Mouse (Mus musculus) common myeloid progenitor, adult 5-6 weeks (primary cell): ENCODE data around the gene Abcc4. TPM values are rescaled to one million over a fixed set of nuclear protein-coding genes. Genes with fewer than 3 reads are reported as not detected.
A peak's percentile ranks its signal among the peaks of the same experiment; 100 is the strongest.

Experiments used
- ATAC-seq: replicated peaks from 2 replicates; pipeline ENCODE4 v1.8.0; 2016; ENCODE audit warnings: low read depth, mild to moderate bottlenecking, moderate TSS enrichment, inconsistent platforms; ENCODE audit not compliant: poor library complexity, severe bottlenecking
- total RNA-seq: library from RNA; stranded (forward); fragments of 200-1000, 187-1606 nt; gene quantifications from 2 replicates; pipeline ENCODE4 v1.2.3, GENCODE M21; 2017

Gene Abcc4
- total RNA-seq, 1 experiment from 2014 or later: 17.6 TPM

DNA sequence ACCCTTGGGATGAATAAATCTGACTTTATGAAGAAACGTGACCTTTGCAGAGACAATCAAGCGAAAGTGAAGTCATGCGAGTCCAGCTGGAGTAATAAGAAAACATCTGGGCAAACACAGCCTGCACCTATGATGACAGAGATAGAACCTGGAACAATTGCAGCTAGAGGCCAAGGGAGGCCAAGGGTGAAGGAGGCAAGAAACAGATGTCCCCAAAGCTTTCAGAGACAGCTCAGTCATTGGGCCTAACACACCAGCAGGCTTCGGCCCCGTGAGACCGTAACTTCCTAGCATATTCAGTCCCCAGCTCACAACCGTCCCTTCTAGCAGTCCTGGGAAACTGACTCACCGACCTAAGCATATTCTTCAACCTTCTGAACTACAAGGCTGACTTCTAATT lies 104.0 kb downstream of the Abcc4 start:
- no peak for ATAC-seq

DNA sequence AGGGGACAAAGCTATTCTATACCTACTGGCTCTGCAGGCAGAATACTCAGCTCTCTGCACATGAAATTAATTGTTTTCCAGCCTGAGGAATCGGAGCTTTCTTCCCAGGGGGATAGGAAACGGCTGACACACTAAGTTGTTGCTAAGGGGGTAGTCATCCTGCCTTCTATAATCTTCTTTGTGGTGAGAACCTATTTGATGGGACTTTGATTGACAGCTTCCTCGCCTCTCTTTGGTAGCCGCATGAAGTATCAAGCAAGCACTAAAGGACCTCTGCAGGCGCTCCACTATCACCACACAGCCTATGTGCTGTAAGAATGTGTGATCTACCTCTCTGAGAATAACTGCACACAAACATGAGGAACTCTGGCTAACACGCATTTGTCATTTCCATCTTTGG lies 105.3 kb downstream of the Abcc4 start:
- no peak for ATAC-seq

DNA sequence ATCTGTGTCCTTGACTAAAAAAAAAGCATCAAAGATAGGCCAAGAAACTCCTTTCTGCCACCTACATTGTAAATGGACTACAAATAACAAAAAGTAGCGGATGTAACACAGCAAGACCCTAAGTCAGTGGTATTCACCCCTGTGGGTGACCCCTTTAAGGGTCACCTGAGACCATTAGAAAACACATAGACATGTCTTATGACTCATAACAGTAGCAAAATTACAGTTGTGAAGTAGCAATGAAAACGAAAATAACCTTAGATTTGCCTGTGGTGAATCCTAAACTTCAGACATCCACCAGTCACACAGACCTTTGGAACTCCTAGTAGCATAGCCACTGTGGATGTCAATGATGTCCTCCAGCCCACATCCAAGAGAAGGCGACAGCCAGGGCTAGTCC lies 107.3 kb downstream of the Abcc4 start:
- ATAC-seq: no peak

DNA sequence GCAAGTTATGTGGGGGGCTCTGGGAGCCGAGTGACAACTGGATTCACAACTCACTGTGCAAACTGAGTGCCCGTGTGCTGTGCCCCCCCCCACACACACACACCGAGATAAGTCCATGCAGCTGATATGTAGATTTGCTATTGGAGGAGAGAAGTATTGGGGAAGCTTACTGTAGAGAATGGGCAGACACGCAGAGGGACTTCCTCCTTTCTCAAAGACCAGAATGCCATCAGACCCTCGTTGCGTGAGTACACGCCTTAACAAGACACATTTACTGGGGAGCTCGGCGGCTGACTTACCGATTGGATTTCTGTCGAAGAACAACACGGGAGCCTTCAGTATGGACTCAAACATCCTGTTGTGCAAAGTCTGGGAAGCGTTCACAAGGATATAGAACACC lies 111.6 kb downstream of the Abcc4 start:
- peak; percentile 43 for ATAC-seq

DNA sequence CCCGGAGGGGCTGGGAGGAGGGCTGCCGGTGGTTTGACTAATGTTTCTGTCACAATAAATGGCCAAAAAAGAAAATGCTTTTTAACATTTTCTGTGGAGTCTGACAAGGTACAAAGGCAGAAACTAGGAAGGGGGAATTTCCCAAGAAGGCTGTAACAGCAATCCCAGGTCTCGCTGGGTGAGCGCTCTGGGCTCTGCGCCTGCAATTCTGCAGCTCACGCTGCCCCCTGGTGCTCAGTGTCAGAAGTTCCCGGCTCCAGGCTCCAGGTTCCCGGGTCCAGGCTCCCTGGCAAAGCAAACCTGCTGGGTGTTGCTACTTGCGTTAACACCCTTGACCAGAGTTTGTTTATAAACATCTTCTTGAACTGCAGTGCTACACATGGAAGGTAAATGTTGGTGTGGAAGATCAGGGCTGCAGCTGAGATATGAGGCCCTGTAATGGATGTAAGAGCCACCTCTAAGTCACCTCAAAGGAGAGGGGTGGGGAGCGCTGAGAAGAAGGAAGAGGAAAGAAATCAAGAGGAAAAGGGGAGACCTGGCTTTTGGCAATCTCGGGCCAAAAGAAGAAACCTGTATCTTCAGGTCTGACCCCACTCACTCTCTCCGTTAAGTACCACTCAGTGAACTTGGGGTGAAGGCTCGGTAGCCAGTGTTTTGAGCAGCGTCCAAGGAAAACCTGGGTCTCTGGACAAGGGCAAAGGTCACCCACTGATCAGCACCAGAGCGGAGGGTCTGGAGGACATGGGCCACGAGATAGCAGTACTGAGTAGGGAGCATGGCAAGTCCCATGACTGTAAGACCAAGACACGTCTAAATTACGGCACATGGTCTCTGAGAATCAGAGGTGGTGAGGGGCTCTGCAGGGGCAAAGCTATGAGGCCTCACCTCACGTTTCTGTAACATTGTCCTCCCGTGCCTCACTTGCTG lies 114.3 kb downstream of the Abcc4 start:
- ATAC-seq: peak; percentile 71

DNA sequence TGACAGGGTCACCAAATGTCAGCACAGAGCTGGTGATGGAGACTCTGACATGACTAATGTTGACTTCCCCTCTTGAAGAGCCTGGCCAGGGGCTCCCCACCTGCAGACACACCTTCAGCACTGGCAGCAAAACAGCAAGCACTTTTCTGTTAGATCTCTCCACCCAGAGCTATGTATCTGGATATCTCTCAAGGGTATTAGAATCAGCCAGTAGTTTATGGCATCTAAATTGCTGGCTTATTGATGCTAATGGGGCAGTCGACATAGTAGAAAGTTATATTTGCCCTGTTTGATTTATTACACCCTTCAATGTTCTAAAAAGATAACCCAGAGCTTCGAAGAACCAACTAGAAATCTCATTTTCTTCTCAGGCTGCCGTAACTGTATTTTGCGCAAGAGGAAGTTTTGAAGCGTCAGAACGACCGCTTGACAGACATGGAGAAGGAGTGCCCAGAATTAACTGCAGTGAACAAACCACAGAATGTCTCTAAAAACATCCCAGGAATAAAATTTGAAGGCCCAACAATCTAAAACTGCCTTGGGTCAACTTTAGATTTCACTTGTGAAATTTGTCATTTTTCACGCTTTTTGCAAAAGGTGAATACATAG lies 123.6 kb downstream of the Abcc4 start:
- peak; percentile 73 for ATAC-seq

DNA sequence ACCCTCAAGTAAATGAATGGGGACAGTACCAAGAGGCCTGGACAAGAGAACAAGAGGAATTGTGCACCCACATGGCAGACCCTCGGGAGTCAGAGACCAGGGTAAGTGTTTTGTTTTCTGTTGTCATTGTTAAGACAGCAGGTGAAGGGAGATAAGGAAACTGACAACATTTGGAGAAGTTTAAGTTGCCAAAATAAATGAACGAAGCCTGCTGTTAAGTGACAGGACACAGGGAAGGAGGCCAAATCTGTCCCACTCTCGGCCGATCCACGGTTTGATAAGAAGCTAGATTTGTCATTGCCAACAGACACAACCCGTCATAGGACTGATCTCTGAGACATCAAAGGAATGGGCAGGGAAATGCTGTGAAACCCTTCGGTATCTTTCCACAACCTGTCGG lies 124.3 kb downstream of the Abcc4 start:
- ATAC-seq: peak; percentile 50

DNA sequence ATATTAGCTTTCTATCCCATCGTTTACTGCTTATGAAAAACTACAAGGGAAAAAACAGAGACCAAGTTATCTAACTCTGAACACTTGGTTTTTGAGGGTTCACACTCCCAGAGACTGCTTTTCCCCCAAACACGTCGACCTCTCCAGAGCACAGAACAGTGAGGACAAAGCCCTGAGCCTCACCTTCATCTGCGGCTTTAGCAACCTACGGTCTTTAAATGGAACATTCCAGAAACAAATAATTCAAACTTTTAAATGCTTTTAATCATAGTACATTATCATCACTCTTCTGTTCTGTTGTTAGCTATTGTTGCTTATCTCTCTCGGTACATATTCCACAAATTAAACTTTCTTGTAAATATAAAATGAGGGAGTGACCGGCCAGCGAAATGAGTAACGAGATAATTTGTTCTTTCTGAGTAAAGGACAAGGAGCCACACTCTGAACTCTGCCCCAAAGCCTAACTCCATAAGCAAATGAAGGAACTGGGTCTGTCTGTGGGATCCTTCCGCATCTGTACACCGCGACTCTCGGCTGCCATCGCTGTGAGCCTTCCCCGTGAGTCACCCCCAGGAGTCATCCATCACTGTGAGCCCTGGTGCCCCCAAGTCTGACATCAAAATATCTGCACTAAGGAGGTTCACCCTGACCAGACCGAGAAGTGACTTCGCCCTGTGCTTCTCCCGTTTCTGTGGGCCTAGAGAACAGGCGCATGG lies 126.8 kb downstream of the Abcc4 start:
- ATAC-seq: no peak

DNA sequence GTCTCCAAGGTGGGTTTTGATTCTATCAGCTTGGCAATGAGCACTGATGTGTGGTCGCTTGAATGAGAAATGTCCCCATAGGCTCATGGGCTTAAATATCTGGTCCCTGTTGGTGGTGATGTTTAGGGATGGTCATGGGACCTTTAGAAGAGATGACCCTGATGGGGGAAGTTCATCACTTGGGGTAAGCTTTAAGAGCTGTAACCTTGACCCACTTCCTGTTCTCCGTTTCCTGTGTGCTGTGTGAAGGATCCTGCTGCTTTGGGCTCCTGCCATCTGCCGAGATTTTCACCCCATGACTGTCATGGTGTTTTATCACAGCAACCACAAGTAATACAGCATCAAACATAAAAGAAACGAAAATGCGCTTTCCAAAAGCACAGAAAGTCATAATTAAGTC lies 128.1 kb downstream of the Abcc4 start:
- peak; percentile 22; the same call in 1 of the 2 replicates for ATAC-seq

DNA sequence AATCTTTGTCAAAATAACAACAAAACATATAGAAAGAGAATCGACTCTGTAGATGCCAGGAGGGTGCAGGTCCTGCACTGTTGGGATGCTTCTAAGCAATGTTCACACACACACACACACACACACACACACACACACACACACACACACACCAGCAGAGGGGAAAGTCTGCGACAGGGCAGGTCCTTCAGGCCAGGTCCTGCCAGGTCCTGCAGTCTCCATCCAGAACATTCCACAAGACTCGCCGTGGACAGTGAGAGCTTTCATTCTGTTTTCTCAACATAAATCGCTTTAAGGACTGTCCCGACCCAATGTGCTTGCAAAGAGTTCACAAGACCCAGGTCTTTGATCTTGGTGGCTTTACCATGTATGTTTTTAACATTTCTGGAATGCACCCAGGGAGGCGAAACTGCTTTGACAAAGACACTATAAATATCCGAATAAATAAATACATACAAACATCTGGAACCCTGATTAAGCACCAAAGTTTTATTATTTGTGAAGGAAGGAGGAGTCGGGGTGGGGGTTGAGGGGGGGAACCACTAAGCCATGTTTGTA lies 133.3 kb downstream of the Abcc4 start:
- no peak for ATAC-seq

DNA sequence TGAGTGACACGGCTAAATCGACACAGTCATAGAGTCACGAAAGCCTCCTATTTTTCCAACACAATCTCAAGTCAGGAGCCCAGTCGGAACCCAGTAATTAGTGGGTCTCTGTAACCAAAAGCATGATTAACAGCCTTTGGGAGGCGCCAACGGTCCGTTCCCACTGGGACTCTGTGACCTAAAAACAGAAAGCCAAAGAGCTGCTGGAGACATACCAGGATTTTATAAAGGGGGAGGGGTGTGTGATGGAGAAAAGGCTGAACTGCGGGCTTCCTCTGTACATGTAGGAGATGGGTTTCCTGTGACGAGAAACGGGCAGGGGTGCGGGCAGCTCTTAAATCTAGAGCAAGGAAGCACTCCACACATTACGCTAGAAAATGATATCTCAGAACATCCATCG lies 136.4 kb downstream of the Abcc4 start:
- ATAC-seq: no peak

DNA sequence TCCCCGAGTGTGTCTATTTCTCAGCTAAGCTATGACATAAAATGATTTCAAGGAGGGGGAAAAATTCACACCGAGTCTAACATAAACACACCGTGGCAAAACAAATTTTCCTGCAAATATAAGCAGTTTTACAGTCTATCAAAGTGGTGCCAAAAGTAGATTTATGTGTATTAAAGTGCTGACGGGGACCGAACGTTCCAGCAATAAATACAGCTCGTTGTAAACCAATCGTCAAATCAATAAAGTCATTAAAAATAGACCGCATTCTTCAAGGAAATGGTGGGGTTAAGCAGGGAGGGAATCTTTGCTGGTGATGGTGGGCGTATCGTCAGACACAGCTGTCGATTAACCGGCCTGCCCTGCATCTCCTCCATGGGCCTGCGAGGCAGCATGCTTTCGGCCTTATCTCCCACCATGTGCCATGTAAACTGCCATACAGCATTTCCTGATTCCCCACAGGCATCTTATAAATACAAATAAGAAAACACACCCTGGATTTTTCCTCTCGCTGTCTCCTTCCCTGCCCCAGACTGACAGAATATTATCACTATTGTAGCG lies 137.8 kb downstream of the Abcc4 start:
- ATAC-seq: no peak

DNA sequence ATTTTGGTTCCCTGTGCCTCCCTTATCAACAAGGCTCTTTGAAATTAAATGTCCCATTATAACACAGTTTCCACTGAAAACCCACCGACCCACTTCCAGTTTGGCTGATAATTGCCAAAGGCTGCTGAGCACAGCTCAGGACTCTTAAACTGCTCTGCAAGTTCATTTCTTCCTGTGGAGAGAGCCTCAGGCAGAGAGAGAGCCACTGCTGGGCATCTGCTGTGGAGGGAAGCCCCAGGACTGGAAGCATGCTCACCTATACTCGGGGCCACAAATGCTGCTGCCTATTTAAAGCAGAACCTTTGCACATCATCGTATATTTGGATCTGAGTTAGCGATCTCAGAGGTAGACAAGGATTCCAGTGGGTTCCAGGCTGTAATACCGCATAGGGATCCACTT lies 139.2 kb downstream of the Abcc4 start:
- ATAC-seq: no peak

DNA sequence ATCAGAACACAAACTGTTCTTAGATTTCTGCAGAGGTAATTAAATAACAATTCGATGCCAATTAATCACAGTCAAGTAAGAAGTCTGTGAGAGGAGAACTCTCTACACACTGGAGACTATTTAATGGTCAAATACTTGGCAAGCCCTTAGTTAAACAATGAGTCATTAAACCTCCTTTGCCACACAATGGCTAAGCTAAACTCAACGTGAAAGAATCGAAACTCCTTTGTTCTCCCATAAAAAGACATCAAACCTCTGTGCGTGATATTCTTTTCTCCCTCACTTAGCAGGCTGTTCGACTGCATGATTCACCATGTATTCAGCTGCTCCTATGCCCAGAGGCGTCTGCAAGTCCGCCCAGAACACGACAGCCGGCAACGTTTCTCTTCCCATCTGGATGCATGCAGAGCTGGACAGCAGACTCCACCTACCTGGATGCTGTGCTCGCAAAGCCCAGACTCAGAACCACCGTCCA lies 139.8 kb downstream of the Abcc4 start:
- ATAC-seq: no peak

DNA sequence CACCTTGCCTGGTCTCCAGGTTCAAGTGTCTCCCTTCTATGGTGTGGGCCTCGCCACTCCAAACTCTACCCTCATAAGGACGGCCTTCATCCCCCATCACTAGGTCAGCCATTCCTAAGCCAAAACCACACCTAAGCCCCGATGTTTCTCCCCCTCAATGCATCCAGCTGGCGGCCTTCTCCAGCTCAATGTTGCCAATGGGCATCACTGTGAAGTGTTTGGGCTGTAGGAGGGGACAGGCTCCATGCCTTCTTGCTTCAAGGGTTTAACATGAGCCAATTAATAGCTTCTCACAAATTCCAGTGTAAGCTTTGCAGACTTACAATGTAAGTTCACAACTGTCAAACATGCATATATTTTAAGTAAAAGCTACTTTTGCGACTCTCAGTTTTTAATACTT lies 140.3 kb downstream of the Abcc4 start:
- ATAC-seq: no peak

DNA sequence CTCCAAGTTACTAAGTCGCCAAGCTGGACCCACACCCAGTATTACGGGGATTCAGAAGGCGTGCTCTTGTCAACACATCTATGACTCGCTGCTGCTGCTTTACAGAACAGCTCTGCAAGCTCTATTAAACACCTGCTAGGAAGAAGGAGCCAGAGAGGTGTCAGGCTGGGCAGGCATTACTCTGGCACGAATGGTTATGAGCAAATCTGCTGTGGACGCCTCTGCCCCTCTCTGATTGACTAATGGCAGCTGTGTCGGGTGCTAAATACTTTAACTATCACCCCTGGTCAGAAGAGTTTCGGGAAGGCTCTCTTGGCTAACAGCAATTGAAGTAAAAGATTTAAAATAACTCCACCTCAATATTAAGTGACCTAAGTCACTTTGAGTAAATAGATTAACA lies 142.4 kb downstream of the Abcc4 start:
- ATAC-seq: no peak

DNA sequence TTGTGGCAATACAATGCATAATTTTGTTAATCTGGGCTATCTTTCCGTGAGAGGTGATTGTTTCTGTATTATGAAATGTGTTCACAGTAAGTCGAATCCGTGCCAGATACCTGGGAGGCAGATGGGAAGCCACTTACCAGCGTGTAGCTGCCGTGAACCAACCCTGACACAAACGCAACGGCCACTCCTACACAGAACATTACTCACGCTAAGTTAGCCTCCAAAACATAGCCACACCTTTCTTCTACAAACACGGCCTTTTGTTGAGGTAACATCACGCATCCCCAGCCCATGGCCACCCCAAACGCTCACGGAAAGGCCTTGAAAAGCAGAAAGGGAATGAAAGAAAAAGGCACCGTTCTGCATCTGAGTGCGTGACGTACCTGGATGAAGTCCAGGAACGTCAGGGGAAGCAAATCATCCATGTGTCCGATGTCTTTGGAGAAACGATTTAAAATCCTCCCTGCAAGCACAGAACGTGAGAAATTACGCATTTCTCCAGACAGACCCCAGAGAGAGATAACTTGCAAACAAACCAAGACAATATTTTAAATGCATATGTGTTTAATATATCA lies 153.0 kb downstream of the Abcc4 start:
- no peak for ATAC-seq

DNA sequence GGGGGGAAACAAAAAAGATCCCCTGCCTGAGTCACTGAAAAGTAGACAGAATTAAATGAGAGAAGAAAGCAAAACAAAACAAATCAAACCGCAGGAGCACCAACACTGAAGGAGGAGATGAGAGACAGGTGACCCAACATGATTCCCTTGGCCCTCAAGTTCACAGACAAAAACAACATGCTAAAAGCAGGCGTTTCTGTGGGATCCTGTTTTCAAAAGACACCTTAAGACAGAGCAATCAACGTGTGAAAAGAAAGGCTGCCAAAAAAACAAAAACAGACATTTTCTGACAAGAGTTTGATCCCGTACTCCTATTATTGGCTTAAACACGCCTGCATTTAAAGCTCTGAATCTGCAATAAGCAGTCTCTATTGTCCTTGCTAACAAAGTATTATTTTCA lies 153.6 kb downstream of the Abcc4 start:
- no peak for ATAC-seq

DNA sequence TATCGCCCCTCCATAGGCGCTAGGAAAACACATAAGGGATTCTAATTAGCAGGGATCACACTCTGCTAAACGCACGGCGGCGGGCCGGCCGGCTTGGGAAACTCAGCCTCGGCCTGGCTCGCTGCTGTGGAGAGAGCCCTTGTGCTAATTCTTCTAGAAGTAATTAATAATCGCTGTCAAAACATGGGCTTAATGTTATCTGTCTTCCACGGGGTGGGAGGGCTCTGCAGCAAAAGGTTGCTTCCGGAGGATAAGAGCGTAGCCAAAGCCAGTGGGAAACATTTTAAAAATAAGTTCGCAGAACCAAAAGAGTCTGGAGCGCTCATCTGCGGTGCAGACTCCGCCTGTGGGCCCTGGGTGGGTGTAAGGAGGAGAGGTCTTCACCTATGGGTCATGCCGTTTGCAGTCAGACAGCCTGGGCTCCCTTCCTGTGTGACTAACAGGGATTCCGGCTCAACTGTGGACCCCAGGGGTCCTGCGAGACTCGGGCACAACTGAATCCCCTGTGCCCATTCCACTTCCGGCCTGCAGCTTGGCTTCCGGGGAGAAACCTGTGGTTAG lies 154.2 kb downstream of the Abcc4 start:
- ATAC-seq: peak; percentile 92
